Mouse (Mus musculus) adrenal gland, postnatal 36 days (tissue): Measurements from ENCODE around the gene Cd63. TPM values are rescaled to one million over a fixed set of nuclear protein-coding genes. Genes with fewer than 3 reads are reported as not detected.

Experiments used
- DNase-seq, 2 experiments: peaks; one replicate each; pipeline ENCODE4 v3.0.0; 2021; ENCODE audit warnings: mixed read lengths in 1 of 2
- total RNA-seq, 2 experiments: library from RNA; stranded (reverse); gene quantifications; 2 replicates each; pipeline ENCODE4 v1.2.3; 2021

Cd63 gene
- total RNA-seq, 2 experiments from 2014 or later, result 285 to 398 TPM

DNA sequence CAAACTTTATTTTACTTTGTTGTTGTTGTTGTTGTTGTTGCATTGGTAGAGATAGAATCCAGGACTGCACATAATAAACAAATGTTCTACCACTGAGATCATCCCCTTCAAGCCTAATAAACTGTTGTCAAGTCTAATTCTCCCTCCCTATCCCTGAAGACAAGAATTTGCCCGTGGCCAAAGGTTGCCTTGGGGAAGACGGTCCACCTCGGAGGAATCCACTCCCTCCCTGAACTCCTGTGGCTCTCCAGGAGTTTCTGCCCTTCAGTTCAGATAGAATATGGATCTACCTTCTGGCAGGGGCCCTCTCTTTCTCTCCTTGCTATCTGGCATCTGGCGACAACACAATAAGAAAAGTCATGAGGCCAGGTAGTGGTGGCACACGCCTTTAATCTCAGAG lies 4.0 kb downstream of the Cd63 start:
- no peak for DNase-seq

DNA sequence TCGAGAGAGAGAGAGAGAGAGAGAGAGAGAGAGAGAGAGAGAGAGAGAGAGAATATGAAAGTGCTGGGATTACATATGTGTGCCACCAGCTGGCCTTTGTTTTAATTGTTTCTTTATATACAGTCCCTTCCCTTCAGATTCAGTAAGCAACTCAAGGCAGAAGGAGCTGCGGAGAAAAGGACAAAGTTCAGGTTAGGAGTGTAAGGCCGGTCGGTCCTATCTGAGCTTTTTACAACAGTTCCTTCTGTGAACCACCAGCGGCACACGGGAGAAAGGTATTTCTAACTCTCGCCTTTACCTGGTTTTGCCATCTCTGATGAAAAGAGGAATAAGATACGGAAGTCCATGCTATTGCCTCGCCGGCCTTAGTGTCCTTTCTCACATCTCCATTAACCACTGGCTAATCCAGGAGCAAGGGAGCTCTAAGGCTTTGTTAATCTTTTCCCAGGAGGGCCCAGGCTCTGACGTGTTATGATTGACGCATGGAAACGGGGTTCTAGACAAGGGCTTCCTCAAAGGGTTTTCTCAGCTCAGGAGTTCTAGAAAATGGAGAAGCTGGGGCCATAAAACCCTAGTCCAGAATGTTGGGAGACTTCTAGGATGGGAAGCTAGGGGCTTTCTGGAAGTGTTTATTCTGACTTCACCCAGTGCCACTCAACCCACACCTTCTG lies 8.1 kb downstream of the Cd63 start:
- DNase-seq, result no peak

DNA sequence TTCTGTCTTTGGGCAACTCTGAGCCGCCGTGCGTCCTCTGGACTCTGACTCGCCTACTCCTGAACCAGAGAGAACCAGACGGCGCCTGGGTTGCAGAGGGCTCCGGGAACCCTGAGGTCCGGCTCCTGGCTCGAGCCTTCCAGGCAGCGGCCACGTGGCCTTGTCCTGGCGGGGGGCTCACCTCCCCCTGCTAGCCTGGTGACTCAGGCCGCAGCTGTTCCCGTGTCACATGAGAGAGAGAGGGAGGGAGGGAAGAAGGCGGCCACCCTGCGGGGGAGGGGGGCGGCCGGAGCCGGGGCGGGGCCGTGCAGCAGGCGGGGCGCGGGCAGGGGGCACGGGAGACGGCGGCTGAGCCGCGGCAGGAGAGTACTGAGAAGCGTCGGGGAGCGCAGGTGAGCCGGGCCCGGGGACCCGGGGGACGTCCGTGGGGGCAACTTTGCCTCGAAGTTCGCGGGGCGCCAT lies 8.8 kb downstream of the Cd63 start:
- DNase-seq, result peak; percentile 93 to 95

DNA sequence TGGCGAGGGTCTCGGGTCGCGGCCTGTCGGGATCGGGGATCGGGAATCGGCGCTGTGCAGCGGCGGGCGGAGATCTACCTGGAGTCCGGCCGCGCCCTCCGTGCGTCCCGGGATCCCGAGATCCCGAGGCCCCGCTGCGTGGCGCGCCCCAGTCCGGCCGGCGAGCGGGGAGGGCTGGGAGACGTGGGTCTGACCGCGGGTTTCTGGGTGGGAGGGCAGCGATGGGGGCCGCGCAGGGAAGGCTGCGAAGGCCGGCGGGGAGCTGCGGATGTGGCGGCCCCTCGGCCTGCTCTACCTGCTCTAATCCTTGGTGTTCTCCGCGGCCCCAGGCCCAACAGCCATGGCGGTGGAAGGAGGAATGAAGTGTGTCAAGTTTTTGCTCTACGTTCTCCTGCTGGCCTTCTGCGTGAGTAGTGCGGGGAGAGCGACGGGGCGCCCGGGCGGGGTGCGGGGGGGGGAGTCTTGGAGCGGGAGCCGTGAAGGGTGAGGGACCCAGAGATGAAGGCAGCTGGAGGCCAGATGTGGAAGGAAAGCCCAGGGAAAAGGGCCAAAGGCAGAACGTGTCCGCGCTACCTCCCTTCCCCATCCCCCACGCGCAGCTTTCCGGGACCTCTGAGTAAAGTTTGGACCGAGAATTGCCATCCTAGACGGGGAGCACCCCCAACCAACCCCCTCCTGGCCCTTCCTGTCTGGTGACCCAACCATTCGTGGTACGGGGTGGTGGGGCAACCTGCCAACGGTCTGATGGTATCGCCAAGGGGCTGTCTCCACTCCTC lies 9.5 kb downstream of the Cd63 start:
- peak; percentile 58 to 74 for DNase-seq

DNA sequence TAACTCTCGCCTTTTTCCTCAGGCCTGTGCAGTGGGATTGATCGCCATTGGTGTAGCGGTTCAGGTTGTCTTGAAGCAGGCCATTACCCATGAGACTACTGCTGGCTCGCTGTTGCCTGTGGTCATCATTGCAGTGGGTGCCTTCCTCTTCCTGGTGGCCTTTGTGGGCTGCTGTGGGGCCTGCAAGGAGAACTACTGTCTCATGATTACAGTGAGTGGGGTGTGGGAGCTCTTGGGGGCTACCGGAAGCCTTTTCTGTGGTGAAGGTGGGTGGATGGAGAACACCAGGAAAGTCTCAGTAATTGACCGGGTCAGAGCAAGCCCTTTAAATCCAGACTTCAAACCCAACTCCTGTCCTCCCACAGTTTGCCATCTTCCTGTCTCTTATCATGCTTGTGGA lies 10.6 kb downstream of the Cd63 start:
- no peak for DNase-seq

DNA sequence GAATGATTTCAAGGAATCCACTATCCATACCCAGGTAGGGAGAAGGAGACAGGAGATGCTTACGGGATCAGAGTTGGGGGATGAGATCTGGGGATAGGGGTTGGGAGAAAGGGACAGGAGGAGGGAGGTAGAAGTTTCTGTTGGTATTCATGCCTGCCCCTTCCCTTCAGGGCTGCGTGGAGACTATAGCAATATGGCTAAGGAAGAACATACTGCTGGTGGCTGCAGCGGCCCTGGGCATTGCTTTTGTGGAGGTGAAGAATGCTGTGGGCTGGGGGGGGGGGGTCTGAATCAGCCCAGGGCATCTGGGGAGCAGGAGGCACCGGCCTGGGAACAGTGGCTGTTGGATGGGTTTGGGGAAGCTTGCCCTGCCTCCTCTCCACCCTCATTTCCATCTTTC lies 11.5 kb downstream of the Cd63 start:
- no peak for DNase-seq

DNA sequence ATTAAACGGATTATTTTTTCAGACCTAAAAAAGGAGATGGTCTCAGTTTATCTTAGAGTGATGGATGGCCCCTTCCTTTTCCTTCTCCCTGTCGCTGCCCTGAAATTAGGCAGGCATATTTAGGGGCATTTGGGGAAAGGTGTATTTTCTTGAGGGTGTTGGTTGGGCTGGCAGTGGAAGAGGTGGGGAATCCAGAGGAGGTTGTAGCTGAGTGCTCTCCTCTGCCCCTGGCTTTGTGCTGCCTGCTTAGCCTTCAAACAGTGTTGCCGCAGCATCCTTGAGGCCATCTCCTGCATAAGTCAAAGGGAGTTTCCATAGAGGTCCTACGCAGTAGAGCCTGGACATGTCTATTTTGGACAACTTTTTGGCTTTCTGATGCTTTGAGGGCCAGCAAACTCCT lies 12.0 kb downstream of the Cd63 start:
- no peak for DNase-seq

DNA sequence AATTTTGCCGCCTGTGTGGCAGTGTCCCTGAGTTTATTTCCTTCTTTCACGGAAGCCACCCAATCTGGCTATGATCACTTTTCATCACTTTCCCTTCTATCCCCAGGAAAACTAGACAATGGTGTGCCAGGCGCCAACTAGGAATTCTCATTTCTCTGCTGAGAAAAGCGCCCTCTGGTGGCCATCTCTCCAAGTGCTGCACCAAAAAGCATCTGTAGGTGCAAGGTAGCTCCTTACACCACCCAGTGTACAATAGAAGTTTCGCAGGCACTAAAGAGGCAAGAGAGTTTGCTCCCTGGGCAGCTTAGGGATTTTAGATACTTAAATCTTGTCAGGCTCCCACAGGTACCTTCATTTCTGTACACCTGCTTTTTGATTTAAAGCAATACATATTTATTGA lies 12.4 kb downstream of the Cd63 start:
- peak; percentile 90 for DNase-seq

DNA sequence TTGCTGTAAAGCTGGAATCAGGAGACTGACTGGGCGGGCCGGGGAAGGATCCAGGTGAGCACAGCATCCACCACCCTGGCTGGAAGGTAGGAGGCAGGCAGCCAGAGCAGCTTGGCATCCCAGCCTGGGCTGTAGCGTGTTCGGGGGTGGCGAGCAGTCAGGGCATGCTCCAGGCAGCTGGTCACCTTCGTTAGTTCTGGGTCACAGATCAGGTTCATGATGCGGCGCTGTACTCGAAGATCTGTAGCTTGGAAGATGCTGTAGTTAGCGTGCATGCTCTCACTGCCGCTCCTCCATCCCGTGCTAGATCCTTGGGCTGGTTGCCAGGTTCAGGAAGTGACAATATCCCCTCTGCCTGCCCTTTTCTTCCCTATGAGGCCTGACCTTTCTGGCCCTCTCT lies 12.9 kb downstream of the Cd63 start:
- DNase-seq, result no peak

DNA sequence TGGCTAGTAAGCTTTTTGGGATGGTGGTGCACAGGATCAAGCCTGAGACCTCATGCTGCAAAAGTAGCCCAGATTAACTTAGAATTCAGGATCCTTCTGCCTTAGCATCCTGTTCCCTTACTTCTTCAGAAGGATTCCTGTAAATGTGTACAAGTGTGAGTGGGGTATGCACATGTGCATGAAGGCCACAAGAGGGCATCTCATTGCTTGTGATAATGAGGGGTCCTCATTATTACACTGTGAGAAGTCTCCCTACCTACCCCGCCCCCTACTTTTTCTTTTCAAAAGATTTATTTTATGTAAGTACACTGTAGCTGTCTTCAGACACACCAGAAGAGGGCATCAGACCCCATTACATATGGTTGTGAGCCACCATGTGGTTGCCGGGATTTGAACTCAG lies 14.8 kb downstream of the Cd63 start:
- DNase-seq, result no peak

DNA sequence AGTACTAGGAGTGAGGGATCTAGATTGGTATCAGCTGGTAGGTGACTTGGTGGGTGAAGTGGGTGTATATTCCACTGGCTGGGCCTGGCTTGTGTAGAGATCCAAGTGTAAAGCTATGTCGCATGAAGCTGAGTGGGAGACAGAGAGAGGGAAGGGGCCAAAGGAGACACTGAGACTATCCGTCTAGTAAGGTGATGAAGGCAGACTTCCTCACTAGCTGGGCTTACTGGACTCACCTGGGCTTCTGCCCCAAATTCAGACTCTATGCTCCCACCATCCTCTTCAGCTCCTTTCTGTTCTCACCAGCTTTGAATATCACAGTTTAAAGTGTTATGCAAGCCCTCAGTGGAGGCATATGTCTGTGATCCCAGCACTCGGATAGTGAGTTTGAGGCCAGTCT lies 15.9 kb downstream of the Cd63 start:
- DNase-seq, result no peak

DNA sequence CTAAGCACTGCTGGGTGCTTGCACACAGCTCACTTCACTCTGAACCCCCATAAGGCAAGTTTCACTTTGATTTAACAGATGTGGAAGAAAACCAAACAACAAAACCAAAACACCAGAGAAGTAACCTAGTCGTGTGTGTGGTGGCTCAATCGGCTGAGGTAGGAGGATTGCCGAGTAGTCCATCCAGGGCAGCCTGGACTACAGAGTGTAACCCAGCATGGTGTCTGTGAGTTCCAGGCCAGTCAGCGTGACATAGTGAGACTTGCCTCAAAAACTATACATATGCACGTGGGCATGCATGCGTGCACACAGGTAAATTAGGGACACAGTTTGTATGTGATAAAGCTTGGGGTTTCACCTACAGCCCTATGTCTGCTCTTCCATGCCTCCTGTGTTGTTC lies 16.6 kb downstream of the Cd63 start:
- no peak for DNase-seq

DNA sequence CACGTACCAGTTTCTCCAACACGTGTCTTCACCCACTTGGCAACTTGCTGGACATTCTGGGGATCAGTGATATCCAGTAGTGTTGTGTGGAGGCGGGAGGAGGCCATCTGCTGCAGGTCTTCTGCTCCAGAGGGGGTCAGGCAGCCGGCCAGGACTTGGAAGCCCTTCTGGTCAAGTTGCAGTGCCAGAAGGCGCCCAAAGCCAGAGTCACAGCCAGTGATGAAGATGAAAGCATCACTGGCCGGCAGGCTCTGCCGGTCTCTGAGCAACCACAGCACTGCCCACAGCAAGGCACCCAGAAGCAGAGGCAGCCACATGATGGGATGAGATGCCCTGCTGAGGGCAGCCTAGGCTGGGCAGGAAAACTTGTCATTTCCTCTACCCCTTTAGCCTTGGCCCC lies 17.5 kb downstream of the Cd63 start:
- no peak for DNase-seq

DNA sequence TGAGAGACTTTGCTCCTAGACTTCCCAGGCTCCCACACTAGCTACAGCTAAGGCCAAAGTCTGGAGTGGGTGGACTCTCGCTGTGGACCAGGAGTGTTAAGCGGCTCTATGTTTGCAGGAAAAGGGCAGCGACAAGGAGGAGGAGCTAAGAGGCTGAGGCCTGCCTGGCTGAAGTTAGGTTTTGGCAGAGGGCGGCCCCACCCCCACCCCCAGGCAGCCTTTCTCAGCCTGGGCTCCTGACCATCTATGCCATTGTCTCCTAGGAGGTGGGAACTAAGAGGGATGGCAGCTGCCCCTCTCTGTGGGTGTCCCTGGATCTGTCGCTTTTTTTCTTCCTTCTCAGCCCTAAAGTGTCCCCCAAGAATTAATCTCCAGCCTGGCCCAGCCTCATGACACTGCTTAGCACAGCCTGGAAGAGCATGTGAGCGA lies 18.4 kb downstream of the Cd63 start:
- peak in 1 of 2 experiments; percentile 53 for DNase-seq

DNA sequence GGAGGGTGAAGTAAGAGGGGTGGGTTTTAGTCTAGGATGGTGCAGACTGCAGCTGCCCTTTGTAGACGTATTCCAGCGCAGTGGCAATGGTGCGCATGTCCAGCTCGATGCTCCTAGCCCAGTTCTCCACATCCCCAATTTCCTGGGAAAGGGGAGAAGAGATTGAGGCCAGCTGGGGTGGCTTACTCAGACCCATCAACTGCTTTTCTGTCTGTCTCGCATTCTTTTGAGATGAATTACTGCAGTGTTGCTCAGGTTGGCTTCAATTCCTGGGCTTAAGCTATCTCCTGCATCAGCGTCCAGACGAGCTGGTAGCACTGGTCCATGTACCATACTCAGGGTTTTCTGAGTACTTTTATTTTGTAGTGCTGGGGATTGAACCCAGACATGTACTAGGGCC lies 19.2 kb downstream of the Cd63 start:
- DNase-seq, result no peak

DNA sequence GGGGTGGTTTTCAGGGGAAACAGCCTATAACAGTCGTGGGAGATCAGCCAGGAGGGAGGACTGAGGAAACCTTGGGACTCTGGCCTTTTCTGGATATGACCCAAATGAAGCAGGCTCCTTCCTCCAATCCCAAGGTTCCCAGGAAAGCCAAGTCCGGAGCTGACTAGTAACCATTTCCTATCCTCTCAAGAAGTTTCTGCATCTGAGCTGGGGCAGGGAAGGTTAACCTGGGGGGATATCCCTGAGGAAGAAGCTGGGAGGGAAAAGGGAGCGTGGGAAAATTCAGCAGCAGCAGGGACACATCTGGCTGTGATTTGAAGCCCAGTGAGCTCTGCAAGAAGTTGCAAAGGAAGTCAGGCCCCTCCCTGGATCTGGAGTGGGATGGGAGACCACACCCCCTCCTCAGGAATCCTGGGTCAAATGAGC lies 20.0 kb downstream of the Cd63 start:
- no peak for DNase-seq

DNA sequence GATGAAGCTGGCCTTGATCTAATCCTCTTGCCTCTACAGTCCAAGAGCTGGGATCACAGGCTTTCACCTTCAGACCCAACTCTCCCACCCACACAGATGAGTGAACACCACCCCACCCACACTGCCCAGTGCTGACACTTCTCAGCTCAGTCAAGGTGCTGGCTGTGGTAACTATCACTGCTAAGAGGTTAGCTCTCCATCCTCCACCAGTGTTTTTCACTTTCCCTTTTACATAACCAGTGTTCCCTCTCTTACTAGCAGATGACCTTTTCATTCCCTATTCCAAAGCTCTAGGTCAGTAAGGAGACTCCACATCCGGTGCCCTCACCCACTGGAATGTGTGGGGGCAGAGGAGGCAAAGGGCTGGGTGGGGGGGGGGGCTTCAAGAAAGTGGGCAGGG lies 20.5 kb downstream of the Cd63 start:
- no peak for DNase-seq

DNA sequence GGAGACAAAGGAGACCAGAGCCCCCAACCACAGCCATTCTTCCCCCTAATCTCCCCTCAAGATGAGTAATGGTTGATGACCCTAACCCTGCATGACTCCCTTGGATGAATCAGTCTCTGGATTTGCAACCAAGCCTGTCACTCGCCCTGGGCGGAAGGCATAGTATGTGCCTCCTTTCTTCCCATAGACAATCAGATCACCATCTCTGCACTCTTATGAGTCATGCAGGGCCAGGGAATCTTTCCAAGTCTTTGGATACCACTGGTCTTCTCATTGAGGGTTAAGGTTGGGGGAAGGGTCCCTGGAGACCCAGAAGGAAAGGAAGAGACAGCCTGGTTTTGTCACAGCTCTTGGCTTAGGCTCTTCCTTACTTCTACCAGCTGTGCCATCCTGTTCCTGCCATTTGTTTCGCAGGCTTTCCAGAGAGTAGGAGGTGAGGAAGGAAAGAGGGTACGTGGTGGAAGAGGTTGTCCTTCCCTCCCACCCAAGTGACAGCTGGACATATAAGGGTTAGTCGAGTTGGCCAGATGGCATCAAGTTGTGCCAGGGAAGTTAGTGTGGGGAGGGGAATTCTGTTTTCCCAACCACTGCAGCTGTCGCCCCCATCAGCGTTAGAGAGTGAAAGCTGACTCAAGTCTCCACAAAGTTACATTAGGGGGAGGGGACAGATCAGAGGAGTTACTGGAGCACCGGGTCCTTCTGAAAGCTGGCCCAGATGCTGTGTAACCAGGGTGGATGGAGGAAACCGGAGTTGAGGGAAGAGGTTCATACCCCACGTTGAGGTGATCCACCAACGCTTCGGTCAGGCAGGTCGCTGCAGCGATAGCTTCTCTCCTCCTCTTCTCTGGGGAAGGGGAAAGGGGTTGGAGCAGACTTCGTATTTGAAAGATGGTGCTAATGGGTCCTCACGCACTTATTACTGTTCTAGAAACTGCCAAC lies 21.4 kb downstream of the Cd63 start:
- DNase-seq, result peak; percentile 66 to 71

DNA sequence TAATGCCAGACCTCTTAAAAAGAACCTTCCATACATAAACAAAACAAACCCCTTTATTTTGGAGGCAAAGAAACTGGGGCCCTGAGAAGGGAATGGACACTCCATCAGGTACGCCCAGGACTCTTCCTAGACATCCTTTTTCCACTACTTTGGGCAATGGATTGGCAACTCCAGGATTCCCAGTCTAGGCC lies 21.9 kb downstream of the Cd63 start, which contains the start of gene Rdh5:
Gene Rdh5 (minus strand): TSS at position 67 of the 191 bp plus-strand sequence.
- no peak for DNase-seq

DNA sequence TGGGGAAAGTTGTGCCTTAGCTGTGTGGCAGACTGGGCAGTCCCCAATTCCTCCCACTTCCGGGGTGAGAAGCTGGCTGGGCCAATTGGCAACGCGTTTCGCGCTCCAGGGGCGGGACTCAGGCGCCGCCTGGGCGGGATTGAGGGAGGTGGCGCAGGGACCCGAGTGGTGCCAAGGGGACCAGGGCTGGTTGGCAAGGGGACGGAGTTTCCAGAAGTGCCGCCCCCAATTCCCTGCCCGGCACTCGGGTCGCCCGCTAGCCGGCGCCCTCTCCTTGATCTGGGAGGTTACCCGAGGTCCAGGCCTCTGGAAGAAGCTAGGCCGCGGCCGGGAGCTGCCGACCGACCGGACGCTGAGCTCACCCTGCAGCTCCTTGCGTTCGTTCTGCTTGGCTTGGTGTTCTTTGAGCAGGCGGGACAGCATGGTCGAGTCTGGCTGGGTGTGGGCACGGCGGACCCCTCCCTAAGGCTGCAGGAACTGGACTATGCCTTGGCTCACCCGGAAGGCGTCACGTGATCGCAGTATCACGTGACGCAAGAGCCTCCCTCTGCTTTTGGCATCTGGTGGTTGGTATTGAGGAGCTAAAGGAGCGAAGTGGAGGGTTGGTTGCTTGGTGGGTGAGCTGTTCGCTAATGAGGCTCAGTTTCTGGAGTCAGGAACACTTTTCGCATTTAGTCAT lies 22.4 kb downstream of the Cd63 start:
- DNase-seq, result peak; percentile 98

DNA sequence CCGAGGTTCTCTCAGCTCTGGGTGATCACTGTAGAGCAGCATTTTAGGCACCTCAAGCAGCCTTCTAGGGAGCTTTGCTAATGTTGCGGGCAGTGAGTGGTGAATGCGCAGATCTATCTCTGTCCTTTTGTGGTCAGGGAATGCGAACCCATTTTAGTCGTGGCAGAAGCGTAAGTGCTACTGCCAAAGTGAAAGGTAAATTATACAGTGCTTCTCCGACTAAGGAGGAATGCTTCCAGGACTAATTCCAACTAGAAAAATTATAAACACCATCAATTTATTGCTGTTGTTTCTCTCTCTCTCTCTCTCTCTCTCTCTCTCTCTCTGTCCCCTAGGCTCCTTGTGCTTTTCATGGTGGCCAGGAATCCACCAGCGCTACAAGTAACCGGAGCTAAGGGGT lies 23.1 kb downstream of the Cd63 start, which contains the start of gene Bloc1s1:
Gene Bloc1s1 (minus strand): TSS at position 101 of the 400 bp plus-strand sequence.
- no peak for DNase-seq

DNA sequence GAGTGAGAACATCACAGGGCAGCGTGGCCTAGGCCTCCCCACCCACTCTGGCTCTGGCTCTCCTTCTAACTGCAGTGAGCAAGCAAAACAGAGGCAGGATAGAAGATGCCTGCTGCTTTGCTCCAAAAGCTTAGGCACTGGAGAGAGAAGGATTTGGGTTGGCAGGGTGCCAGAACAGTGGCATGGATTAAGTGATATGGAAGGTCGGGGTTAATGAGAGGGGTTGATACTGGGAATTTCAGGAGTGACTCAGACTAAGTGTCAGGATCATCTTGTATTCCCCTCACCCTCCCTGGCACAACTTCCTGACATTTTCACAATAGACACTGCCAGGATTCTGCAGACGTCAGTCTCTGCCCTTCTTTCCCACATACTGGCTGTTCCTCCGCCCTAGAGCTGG lies 27.6 kb downstream of the Cd63 start:
- DNase-seq, result no peak
